Mouse (Mus musculus): ENCODE results near the gene Ppp3ca. TPM values are rescaled to one million over a fixed set of nuclear protein-coding genes. Genes with fewer than 3 reads are reported as not detected.

Gene Ppp3ca
- polyA plus RNA-seq (2014; fragmentation: Illumina TruSeq; extraction: RNeasy Lipid Tissue Mini Kit (QIAGEN cat#74804); ENCODE audit: low read depth, low replicate concordance) = 41.6 TPM

GRCm38 (mm10) chr3:136670110-136670359 is at the start of gene Ppp3ca:
Gene Ppp3ca, plus strand, starts transcription at chr3:136670124.

Measured in heart, adult 10 weeks (tissue).